Mouse (Mus musculus) spleen, postnatal 14 days (tissue): ENCODE data around the gene Pfn3.
A peak's percentile ranks its signal among the peaks of the same experiment; 100 is the strongest.

Source experiments
- DNase-seq, 2 experiments: peaks; one replicate each; pipeline ENCODE4 v3.0.0; 2021 to 2022; ENCODE audit warnings: low spot score in 2 of 2

Pfn3 gene

DNA sequence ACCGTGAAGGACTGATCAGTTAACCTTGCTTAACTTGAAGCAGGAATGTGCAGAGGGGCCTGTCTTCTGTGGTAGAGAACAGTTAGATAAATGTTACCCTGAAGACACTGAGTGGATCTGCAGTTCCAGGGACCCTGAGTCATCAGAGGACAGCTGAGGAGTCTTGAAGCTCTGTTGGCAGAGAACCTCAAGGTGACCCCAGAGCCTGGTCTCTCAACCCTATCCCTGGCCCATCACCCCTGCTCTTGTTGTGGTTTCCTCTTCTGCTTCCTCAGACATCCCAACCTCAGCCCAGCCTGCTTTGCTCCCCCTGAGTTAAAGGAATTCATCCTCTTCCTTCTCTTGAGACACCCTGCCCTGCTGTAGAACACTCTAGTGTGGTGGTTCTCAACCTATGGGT lies 16.9 kb downstream of the Pfn3 start, which contains the start of gene Slc34a1:
TSS of gene Slc34a1 (plus strand) at position 100 of the 400 bp plus-strand sequence.
- no peak for DNase-seq

DNA sequence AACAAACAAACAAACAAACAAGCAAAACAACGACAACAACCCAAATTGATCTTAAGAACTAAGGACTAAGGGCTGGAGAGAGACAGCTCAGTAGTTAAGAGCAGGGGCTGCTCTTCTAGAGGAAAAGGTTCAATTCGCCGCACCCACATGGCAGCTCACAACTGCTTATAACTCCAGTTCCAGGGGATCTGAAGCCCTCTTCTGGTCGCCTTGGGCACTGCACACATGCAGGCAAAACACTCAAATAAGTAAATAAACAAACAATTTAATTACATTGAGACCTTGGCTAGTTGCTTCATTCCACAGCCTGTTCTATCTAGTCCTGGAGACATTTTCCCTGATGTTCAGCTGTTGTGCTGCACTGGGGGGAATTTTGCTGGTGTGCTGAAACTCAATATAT lies 22.1 kb downstream of the Pfn3 start:
- peak in 1 of 2 experiments; percentile 42 for DNase-seq

DNA sequence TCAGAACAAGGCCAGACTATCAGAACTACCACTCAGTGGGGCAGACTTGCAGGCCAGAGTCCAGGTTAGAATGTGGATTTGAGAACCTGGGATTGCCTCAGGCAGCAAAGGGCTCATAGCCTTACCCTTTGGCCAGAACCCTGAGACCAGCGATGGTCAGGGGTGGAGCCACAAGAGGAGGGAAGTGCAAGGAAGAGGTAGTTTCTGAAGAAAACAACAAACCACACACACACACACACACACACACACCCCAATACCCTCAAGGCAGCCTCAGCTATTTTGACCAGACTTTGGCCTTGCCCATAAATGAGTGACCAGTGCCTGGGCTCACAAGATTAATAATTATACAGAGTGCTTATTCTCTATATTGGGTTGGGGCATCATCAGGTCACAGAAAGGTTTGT lies 23.4 kb downstream of the Pfn3 start:
- DNase-seq, result no peak

DNA sequence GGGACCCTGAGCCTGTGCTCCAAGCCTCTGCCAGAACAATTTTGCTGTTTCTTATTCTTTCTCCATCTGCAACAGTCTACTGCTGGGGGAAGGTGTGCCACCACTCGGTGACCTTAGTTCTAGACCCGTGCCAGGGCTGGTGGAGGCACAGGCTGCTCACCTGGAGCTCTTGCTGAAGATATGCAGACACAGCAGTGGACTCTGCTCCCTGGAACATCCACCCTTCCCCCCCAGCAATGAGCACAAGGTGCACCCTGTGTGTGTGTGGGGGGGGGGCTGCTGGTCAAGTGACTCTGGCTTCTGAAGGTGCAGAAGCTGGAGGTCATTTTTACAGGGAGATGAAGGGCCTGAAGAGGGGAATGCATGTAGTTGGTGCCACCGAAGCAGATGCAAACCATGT lies 24.4 kb downstream of the Pfn3 start:
- DNase-seq, result no peak

DNA sequence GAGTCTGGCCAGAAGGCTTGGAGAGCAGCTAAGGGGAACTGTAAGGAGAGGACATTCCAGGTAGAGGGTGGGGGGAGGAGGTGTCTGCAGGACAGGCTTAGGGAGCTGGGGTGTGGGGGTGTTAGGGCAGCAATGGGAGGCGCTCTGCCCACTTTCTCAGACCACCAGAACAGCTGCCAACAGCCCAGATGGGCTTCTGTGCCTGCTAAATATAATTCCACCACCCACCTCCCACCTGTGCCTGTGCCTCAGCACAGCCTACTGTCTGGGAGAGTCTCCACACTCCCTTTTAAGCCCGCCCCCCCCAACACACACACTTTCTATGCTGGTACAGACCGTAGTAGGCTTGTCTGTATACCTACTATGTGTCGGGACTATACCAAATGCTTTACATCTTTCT lies 33.2 kb downstream of the Pfn3 start:
- no peak for DNase-seq

DNA sequence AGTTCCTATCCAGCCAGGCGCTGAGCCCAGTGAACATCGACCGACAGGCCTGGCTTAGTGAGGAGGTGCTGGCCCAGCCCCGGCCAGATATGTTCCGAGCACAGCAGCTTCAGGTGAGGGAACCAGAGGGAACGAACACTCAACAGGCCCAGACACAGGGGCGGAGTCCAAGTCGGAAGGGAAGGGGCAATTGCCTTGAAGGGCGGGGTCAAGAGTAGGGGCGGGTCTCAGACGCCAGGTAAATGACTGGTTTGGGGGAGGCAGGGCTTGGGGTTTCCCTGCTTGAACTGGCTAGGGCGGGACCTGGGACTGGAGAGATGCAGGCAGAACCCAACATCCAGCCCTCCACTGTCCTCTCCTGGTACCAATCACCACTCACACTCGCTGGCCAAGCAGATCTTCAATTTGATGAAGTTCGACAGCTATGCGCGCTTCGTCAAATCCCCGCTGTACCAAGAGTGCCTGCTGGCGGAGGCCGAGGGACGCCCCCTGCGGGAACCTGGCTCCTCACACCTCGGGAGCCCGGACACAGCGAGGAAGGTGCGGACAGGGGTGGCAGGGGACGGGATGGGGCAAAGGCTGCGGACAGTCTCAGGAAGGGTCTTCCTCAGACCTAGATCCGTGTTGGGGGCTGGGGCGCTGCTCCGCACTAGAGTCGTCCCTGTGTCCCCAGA lies 36.0 kb downstream of the Pfn3 start:
- DNase-seq, result no peak

DNA sequence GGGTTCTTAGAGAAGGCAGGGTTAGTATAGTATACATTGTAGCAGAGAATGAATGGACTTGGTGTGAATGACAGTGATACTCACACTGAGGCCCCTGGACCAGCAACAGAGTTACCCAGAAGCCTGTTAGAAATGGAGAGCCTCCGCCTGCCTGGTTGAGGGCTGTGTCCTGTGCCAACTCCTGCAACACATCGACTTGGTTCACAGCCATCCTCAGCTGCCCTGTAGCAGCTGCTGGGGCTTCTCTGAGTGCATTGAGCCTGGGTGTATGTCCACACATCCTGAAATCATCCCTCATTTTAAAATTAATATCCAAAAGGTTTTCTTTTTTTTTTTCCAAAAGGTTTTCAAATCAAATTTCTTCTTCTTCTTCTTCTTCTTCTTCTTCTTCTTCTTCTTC lies 39.2 kb downstream of the Pfn3 start:
- no peak for DNase-seq

DNA sequence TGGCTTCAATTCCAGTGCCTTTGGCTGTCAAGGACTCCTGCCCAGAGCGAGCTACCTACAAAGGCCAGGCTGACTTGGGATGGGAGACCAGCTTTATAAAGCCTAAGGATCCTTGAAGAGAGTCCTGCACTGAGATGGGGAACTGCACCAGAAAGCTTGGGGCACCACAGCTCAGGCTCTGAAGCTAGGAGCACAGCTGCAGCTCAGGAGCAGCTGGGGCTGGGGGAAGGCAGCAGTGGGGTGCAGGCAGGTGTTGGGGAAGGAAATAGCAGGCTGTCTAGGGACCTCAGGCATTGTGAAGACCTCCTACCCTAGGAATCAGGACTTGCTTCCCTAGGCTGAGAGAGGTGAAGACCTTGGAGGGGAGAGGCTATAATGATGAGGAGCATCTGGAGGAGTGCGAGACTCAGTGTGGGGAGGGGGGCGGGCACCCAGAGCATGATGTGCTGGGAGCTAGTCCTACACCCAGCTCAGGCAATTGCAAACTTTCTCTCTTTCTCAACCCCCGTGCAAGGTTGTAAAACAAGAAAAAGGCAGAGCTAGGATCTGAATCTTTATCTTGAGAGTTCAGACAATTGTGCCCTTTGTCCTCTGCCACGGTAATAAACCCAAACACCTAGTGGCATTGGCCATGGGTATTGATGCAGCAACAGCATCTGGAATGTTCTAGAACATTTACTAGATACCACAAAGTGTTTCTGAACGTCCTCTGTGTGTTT lies 40.7 kb downstream of the Pfn3 start:
- no peak for DNase-seq

DNA sequence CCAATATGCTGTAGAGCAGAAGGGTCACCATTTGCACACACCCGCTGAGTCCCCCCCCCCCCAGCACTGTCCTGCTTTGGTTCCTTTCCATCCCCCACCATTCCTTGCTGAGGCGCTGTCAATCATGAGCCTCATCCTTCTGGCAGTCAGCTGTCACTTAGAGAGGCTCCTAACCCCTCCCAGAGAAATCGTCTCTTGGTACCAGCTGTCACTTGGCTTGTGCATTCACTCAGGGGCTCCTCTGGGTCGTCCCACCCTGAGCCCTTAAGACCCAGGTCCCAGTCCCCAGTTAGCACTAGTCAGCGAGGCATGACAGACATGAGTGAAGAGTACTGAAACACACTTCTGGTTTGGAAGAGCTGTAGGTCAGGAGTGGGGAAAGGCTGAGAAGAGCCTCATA lies 43.3 kb downstream of the Pfn3 start:
- no peak for DNase-seq

DNA sequence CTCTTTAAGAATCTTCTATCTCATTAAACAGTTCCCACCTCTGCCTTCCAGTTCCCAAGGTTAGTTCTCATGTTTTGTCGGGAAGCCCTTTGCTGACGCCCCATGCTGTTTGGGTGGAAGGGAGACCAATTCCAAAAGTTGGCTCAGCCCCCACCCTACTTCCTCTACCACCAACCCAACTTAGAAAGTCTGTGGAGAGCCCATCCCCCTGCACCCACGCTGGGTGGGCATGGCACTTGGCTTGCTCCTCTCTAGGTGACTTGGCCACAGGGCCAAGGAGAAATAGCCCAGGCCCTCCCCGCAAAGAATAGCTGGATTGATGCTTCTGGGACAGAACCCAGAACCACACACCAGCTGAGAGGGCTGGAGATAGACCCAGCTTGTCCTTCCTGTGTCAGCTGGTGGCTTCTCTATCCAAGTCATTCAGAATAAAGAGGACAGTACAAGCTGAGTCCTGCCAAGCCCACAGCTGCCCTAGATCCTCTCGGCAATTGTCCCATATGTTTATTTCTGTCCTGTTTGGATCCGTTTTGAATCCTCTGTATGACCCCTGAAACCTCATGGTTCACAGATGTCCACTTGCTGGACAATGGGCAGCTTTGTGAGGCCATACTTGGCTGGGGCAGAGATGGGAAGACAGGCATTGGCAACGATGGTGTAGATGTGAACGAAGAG lies 43.9 kb downstream of the Pfn3 start:
- no peak for DNase-seq

DNA sequence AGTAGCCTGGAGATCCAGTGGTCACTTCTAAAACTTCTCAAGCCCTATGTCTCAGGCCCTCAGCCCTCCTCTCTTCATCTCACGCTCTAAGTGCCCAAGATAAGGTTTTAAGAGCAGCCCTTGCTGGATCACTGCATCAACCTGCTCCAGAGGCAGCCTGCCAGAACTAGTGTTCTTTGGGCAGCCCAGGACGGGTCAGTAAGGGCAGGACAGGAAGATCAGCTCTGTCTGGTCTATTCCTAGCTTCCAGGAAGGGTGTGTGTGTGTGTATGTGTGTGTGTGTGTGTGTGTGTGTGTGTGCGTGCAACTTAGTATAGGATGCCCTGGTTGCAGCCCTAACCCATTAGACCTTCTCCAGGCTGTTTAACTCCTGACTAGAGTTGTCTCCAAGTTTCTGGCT lies 44.8 kb downstream of the Pfn3 start:
- no peak for DNase-seq

DNA sequence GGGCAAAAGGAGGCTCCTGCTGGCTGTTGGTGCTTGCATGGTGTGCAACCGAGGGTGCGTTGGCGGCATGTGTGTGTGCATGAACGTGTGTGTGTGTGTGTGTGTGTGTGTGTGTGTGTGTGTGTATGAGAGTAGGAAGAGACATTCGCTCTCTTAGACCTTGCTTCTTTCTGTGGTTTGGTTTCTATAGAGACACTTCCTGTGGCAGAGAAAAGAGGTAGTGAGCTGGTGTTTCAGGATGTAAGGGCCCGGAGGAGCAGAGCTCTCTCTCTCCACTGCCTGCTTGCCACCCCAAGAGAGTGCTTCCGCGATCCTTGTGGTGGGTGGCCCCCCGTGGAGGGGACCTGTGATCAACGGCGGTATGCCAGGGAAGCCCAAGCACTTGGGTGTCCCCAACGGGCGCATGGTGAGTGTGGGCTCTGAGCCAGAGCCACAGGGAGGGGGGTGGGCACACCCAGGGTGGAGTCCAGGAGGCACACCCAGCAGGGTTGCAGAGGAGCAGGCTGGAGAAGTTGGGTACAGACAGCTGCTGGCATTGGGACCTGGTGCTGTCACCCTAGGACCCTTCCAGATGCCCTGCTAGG lies 45.4 kb downstream of the Pfn3 start, which contains the start of gene Rgs14:
TSS of gene Rgs14 (plus strand) at position 202 of the 584 bp plus-strand sequence.
- peak; percentile 54 to 58 for DNase-seq

DNA sequence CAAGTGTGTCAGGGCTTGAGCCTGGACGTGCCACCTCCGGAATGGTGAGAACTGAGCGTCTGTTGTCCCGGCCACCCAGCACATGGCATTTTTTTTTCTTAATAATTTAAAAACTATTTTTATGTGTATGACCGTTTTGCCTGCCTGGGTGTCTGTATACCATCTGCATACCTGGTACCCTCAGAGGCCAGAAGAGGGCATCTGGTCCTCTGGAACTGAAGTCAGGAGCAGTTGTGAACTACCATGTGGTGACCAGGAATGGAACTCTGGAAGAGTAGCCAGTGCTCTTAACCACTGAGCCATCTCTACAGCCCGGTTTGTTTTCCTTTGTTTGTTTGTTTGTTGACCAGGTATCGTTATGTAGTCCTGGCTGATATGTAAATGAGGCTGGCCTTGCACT lies 46.6 kb downstream of the Pfn3 start:
- no peak for DNase-seq
